Mouse (Mus musculus) lung, postnatal 0 days (tissue): ENCODE measurements around the gene Dhx35.

Experiments used
- CTCF ChIP-seq: IDR thresholded peaks from 2 replicates; pipeline ENCODE4 v1.5.1; 2016; ENCODE audit warnings: antibody characterized with exemption, mild to moderate bottlenecking
- EP300 ChIP-seq: IDR thresholded peaks from 2 replicates; pipeline ENCODE4 v1.6.1; 2016; ENCODE audit warnings: antibody characterized with exemption, mild to moderate bottlenecking, control low read depth

DNA sequence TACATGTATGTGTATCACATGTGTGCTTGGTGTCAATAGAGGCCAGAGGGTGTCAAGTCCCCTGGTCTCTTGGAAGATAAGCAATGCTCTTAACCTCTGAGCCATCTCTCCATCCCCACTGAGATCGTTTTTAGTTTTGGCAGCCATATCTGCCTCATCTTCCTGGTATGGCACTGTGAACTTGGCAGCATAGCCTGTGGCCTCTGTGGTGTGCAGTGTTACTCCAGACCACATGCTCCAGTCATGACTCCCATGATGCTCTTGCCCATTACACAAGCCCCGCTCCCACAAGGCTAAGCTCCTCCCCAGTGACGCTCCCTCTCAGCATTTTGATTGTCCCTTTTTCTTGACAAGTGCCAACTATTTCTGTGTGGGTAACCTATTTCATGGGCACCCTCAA lies 53.4 kb downstream of the Dhx35 start:
- no peak for TF ChIP-seq CTCF
- TF ChIP-seq EP300 = no peak
